Mouse (Mus musculus) urinary bladder, postnatal 4 days (tissue): ENCODE measurements around the gene Dnm2.
"Not testable (repeated sequence)": the region's sequence is repeated elsewhere in the genome, so short reads cannot be mapped to it uniquely, and the experiment has no call there.

Experiments
- DNase-seq, 2 experiments: peaks; one replicate each; pipeline ENCODE4 v3.0.0; 2021 to 2022; ENCODE audit warnings: low spot score in 2 of 2

Dnm2 gene

DNA sequence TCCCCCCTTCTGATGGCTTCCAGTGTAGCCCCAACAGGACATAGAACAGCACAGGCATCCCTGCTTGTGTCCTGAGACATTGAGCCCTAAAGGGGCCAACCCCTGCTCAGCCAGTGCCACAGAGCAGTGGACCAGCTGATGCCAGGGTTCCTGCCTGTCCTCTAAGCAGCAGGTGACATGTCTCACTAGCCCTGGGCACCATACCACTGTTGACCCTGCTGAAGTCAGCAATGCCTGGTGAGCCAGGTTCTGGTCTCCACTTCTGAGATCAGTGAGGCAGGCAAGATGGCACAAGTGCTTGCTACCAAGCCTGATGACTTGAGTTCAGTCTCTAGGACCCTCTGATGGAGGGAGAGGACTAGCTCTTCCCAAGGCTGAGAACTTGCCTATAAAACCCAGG is 81.1 kb downstream of the Dnm2 start:
- no peak for DNase-seq

- no peak for DNase-seq
Observed at GRCm38 (mm10) chr9:21507753-21508430, 83.2 kb downstream of the Dnm2 start.

- no peak for DNase-seq
Observed at GRCm38 (mm10) chr9:21508871-21509404, 84.2 kb downstream of the Dnm2 start.

DNA sequence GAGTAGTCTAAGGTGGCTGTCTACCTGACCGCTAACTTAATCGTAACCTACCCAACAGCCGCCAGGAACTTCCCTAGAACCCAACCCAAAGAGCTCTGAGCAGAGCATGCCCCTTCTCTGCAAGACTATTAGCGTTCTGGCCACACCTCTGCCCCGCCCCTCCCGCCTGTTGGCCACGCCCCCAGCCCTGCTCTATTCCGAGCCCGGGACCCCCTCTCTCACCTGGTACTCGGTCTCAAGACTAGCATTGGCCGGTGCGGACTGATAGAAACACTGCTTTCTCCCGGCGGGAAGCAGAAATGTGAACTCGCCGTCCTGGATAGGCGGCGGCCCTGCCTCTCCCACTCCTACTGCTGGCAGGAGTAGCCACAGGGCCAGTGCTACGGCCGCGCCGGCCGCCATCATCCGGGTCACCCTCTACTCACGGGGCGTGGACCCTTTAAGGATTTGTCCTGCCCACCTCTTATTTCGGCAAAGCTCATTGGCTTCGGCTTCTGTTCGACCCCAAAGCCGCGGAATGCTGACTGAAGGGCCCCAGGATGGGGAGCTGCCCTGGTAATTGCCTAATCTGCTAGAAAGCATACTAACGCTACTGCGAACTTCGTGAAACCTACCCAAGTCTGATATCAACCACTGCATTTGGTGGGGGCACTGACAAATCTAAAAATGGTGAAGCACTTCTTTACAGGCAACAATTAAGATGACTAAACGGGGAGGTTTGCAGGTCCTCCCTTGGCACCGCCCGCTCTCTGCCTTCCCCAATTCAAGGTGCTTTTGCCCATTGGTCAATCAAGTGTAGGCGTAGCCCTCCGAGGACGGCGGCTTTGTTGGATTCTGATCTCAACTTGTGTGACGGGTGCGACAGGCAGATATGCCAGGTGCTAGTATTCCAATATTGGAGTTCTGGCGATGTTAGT is 85.3 kb downstream of the Dnm2 start, which contains the start of gene Tmed1:
TSS of gene Tmed1 (minus strand) at position 481 of the 917 bp plus-strand sequence.
- DNase-seq = peak; percentile 92 to 93

- DNase-seq = no peak
Observed at GRCm38 (mm10) chr9:21510689-21511015, 85.9 kb downstream of the Dnm2 start.

- no peak for DNase-seq
Observed at GRCm38 (mm10) chr9:21511052-21511451, 86.3 kb downstream of the Dnm2 start.

- DNase-seq = no peak
Observed at GRCm38 (mm10) chr9:21513466-21513865, 88.8 kb downstream of the Dnm2 start.

GRCm38 (mm10) chr9:21517947-21518495 is 93.3 kb downstream of the Dnm2 start:
- DNase-seq = no peak

DNA sequence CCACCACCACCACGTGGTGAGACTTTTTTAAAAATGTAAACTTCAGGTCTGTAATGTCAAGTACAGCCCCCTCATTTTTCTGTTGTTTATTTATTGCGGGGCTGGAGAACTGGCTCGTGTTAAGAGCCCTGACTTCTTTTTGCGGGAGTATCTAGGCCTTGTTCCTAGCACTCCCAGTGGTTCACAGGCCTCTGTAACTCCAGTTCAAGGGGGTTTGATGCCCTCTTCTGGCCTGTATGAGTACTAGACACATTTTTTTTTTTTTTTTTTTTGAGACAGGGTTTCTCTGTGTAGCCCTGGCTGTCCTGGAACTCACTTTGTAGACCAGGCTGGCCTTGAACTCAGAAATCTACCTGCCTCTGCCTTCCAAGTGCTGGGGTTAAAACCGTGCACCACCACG is 94.0 kb downstream of the Dnm2 start:
- DNase-seq = not testable (repeated sequence)

- DNase-seq = no peak
Observed at GRCm38 (mm10) chr9:21525142-21525936, 100.6 kb downstream of the Dnm2 start.

GRCm38 (mm10) chr9:21525937-21526633 is 101.4 kb downstream of the Dnm2 start, which contains the start of gene AB124611:
AB124611 (plus strand) TSS chr9:21526176.
- DNase-seq = no peak

DNA sequence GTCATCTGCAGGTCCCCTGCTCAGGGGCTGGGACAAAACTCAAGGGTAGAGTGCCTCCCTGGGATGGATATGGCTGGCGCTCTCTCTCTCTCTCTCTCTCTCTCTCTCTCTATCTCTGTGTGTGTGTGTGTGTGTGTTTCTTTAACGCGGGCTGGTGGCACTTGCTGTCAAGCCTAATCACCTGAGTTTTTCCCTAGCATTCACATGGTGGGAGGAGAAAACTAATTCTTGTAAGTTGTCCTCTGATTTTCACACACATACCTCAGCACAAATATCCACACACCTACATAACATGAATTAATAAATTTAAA is 101.9 kb downstream of the Dnm2 start:
- no peak for DNase-seq

- no peak for DNase-seq
Observed at GRCm38 (mm10) chr9:21527100-21527801, 102.5 kb downstream of the Dnm2 start.

- no peak for DNase-seq
Observed at GRCm38 (mm10) chr9:21527917-21528324, 103.2 kb downstream of the Dnm2 start.

DNA sequence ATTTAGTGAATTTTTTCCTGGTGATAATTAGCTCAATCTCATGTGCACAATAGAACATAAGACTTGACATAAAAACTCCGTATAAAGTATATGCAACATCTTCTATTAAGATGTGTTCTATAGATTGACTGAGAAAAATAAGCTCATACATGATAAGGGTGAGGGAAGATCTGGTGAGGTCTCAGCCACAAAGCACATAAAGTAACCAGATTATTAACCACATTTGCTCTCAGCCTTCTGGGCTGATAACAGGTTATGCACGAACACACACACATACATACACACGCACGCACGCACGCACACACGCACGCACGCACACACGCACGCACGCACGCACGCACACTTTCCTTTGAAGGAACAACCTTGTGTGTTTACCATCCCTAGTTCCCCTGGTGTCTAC is 111.8 kb downstream of the Dnm2 start:
- no peak for DNase-seq

DNA sequence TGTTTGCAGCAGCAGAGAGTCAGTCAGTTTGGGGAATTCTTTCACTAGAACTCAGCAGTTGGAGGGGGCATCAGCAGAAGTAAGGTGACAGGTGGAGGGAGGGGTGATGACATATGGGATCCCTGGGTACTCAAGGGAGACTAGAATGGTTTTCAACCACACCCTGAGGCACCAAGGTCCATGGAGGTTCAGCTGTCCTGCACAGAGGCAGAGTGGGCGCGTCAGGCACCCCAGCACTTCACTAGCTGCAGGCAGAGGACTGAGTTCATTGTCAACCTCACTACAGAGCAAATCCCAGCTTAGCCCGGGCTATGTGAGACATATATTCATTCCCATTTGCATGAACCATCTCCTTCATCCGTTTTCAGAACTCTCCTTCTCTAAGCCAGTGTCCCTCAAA is 112.3 kb downstream of the Dnm2 start:
- no peak for DNase-seq

DNA sequence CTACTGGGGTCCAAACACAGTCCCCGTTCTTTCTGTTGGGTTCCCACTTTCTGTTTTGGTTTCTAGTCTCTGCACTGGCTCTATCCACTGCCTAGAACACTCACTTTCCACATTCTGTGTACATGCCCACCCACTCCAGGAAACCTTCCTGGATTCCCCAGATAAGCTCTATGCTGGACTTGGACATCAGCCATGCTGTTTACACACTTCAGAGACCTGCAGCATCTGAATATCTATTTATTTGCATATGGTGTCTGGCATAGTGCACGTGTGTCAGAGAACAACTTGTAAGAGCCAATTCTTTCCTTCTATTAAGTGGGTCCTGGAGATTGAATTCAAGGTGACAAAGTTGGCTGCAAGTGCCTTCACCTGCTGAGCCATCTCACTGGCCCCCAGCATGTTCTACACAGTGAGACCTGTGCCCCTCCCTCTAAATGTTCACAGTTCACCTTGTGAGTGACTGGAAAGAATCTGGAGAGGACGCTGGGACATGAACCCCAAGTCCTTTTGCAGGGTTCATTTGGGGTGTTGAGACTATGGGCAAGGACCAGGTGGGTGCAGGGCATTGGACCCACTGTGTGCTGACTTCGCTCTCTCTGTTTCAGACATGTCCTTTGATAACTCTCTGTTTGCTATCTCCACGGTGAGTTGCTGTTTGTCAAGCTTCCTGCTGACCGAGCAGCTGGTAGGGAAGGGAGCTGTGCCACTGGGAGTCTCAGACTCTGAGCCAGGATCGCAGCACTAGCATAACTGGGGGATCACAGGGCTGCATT is 115.5 kb downstream of the Dnm2 start:
- no peak for DNase-seq

DNA sequence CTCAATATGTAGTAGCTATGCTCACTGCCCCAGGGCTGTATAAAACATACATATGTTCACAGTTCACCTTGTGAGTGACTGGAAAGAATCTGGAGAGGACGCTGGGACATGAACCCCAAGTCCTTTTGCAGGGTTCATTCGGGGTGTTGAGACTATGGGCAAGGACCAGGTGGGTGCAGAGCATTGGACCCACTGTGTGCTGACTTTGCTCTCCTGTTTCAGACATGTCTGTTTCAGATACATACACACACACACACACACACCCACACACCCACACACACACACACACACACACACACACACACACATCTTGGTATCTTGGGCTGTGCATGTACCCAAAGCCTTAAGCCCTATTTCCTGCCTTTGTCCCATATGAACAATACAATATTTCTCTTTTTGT is 117.3 kb downstream of the Dnm2 start:
- not testable (repeated sequence) for DNase-seq

DNA sequence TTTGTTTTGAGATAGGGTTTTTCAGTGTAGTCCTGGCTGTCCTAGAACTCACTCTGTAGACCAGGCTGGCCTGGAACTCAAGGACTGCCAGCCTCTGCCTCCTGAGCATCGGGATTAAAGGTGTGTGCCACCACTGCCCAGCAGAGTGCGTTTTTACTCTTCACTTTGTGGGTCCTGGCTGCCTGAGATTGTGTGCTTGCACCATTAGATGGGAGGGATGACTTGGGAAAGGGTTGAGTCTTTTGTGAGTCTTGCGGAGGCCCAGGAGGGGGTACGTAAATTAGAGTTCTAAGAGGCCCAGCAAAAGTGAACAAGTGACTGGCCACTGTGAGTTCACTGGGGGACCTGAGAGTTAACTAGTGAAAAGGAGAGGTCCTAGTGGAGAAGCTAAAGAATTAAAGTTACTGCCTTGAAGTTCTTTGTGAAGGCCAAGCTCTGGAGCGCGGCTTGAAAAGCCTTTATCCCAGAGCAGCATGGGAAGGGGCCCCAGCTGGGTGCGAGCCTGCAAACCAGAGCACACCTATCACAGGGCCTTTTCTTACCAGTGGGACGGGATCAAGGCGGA is 120.7 kb downstream of the Dnm2 start:
- no peak for DNase-seq
